Mouse (Mus musculus) forebrain, postnatal 0 days (tissue): ENCODE results near the gene Sh3gl3. TPM values are rescaled to one million over a fixed set of nuclear protein-coding genes. Genes with fewer than 3 reads are reported as not detected.
"Not testable (repeated sequence)": the region's sequence is repeated elsewhere in the genome, so short reads cannot be mapped to it uniquely, and the experiment has no call there.

Experiments
- ATAC-seq: fragments of 200-750 bp; cut with Nextera tagmentation; 2 replicates; pipeline ENCODE4 v1.8.0; 2017; ENCODE audit warnings: mild to moderate bottlenecking, moderate library complexity
- DNase-seq: peaks from one replicate; pipeline ENCODE4 v3.0.0-alpha.2; 2015
- H3K27ac ChIP-seq: fragments of 300-500 bp; sonication (generic); 2 replicates; pipeline ENCODE4 v1.5.1; 2014; ENCODE audit warnings: low read depth, mild to moderate bottlenecking, antibody characterized with exemption, low read length, moderate library complexity, mixed read lengths
- H3K27me3 ChIP-seq: fragments of 300-500 bp; sonication (generic); 2 replicates; pipeline ENCODE4 v1.6.1; 2014; ENCODE audit warnings: mild to moderate bottlenecking, low read length, mixed read lengths; ENCODE audit not compliant: insufficient read depth
- H3K36me3 ChIP-seq: fragments of 300-500 bp; sonication (generic); 2 replicates; pipeline ENCODE4 v1.6.1; 2014; ENCODE audit warnings: mild to moderate bottlenecking, moderate library complexity; ENCODE audit not compliant: insufficient read depth
- H3K4me1 ChIP-seq: fragments of 300-500 bp; sonication (generic); 2 replicates; pipeline ENCODE4 v1.6.1; 2014; ENCODE audit warnings: antibody characterized with exemption; ENCODE audit not compliant: insufficient read depth
- H3K4me2 ChIP-seq: fragments of 300-500 bp; sonication (generic); 2 replicates; pipeline ENCODE4 v1.6.1; 2014; ENCODE audit warnings: low read depth, mild to moderate bottlenecking, moderate library complexity
- H3K4me3 ChIP-seq: fragments of 300-500 bp; sonication (generic); 2 replicates; pipeline ENCODE4 v1.5.1; 2014; ENCODE audit warnings: low read depth, low read length, mixed read lengths
- H3K9ac ChIP-seq: fragments of 300-500 bp; sonication (generic); 2 replicates; pipeline ENCODE4 v1.6.1; 2014; ENCODE audit warnings: mild to moderate bottlenecking
- H3K9me3 ChIP-seq: fragments of 300-500 bp; sonication (generic); 2 replicates; pipeline ENCODE4 v1.6.1; 2016; ENCODE audit warnings: low read length
- CTCF ChIP-seq: sonication (generic); IDR thresholded peaks from 2 replicates; pipeline ENCODE4 v1.5.1; 2016; ENCODE audit warnings: antibody characterized with exemption, control low read depth, low read depth
- WGBS: fragments of 180-500 bp; shearing (Covaris S2); extraction: QIAGEN DNeasy Blood & Tissue Kit; methylation state at CpG from one replicate; pipeline ENCODE4 v1.1.7; 2014; 5-methylcytosine and 5-hydroxymethylcytosine counted together
- polyA plus RNA-seq: library from polyadenylated mRNA; unstranded; fragments of >200 nt; fragmentation: Nextera tagmentation; extraction: Ambion mirVana; gene quantifications from 2 replicates; pipeline ENCODE4 v1.2.1, GENCODE M21; 2015
- total RNA-seq: library from RNA; depleted of rRNA; stranded (reverse); fragments of >200 nt; gene quantifications from 2 replicates; pipeline ENCODE4 v1.2.3, GENCODE M21; 2014

Sh3gl3 gene
- total and polyA plus RNA-seq, 2 experiments from 2014 or later, result 72.2 to 101 TPM

GRCm38 (mm10) chr7:82265365-82265764, 91.7 kb downstream of the Sh3gl3 start:
- no peaks in the 10 kb centered on the region for H3K27me3 ChIP-seq
- H3K27ac ChIP-seq, result no peak overlapping the region
- H3K36me3 ChIP-seq, result no peaks in the 10 kb centered on the region
- no peak overlapping the region for H3K9ac ChIP-seq
- no peak for TF ChIP-seq CTCF
- no peaks in the 10 kb centered on the region for H3K4me1 ChIP-seq
- 68% methylated on average over 4 of the region's 4 CpGs for WGBS
- no peak overlapping the region for H3K4me2 ChIP-seq
- H3K4me3 ChIP-seq, result no peak overlapping the region
- DNase-seq (no peak), ATAC-seq (no peak)
- H3K9me3 ChIP-seq, result no peaks in the 10 kb centered on the region

DNA sequence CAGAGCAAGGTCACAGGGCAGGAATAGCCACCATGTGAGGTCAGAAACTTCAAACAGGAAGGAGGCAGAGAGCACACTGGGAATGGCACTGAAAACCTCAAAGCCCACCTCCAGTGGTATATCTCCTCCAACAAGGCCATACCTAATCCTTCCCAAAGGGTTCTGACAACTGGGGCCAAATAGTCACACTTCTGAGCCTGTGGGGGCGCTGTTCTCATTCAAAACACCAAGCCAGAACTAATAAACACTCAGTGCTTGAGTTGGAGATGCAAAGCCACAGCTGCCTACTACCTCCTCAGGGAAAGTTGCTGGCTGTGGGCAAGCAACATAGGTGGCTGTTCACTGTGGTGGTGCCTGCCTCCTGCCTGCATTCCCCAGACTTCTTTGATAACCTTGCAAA, 96.3 kb downstream of the Sh3gl3 start:
- Histone ChIP-seq H3K4me3 (no peak overlapping the region), H3K9me3 (no peaks in the 10 kb centered on the region), H3K27ac (no peak overlapping the region), H3K27me3 (no peaks in the 10 kb centered on the region), H3K36me3 (no peaks in the 10 kb centered on the region), H3K4me2 (no peak overlapping the region), H3K4me1 (no peaks in the 10 kb centered on the region), H3K9ac (no peak overlapping the region)
- peak; percentile 58 for TF ChIP-seq CTCF
- DNase-seq (no peak), ATAC-seq (no peak)
- 4% methylated on average over 1 of the region's 1 CpGs for WGBS

- no peak for ATAC-seq
- H3K4me1 ChIP-seq, result no peaks in the 10 kb centered on the region
- H3K36me3 ChIP-seq, result no peaks in the 10 kb centered on the region
- WGBS, result 89% methylated on average over 5 of the region's 5 CpGs
- no peaks in the 10 kb centered on the region for H3K27me3 ChIP-seq
- no peak overlapping the region for H3K27ac ChIP-seq
- DNase-seq, result no peak
- no peak for TF ChIP-seq CTCF
- no peak overlapping the region for H3K4me2 ChIP-seq
- H3K9me3 ChIP-seq, result no peaks in the 10 kb centered on the region
- H3K9ac ChIP-seq, result no peak overlapping the region
- H3K4me3 ChIP-seq, result no peak overlapping the region
Measured at GRCm38 (mm10) chr7:82271742-82272141, 98.1 kb downstream of the Sh3gl3 start.

DNA sequence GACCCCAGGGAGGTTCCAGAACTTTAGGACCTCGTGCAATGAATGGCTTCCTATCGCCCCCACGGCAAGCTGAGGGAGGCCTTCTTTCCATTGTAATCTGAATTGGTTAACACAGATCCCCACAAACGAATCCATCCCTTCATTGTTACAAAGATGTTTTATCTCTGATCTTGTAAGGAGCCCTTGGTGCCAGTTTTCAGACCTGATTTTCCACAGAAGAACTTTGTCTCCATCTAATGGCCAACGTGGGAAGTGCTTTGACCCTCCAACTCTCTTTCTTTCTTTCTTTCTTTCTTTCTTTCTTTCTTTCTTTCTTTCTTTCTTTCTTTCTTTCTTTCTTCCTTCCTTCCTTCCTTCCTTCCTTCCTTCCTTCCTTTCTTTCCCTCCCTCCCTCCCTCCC, 99.2 kb downstream of the Sh3gl3 start:
- not testable (repeated sequence) for H3K4me2 ChIP-seq, H3K27me3 ChIP-seq, H3K4me3 ChIP-seq, H3K9me3 ChIP-seq, H3K4me1 ChIP-seq, ATAC-seq, H3K9ac ChIP-seq, H3K27ac ChIP-seq, H3K36me3 ChIP-seq
- peak; percentile 69 for DNase-seq
- TF ChIP-seq CTCF, result peak; percentile 85
- WGBS, result 28% methylated on average over 5 of the region's 5 CpGs

- WGBS, result 51% methylated on average over 19 of the region's 19 CpGs
- ATAC-seq (peak; percentile 61), DNase-seq (peak; percentile 80)
- Histone ChIP-seq H3K27ac (no peak overlapping the region), H3K9ac (no peak overlapping the region), H3K9me3 (no peaks in the 10 kb centered on the region), H3K36me3 (peaks cover 3% of the 10 kb centered on the region; the same call in 1 of the 2 replicates), H3K27me3 (no peaks in the 10 kb centered on the region), H3K4me3 (no peak overlapping the region), H3K4me2 (no peak overlapping the region), H3K4me1 (no peaks in the 10 kb centered on the region)
- peak; percentile 89 for TF ChIP-seq CTCF
Measured at GRCm38 (mm10) chr7:82274011-82274709, 100.5 kb downstream of the Sh3gl3 start.

DNA sequence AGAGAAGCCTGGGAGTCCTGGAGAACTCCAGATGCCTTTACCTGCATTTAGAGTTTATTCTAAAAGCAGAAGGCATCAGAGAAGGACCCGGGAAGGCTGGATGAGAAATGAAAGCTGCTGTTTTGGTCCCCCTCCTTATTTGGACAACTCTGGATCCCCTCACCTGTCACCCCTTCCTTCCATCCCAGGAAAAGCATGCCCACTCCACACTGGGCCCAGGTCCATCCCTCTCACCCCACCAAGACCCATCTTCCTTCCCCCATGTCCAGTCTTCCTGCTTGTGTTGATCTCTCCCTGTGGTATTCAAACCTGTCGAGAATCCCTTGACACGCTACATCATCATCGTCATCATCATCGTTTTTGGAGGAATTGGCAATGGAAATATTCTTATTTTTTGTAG, 101.3 kb downstream of the Sh3gl3 start:
- 95% methylated on average over 5 of the region's 5 CpGs for WGBS
- no peak overlapping the region for H3K4me2 ChIP-seq
- no peaks in the 10 kb centered on the region for H3K4me1 ChIP-seq
- DNase-seq, result no peak
- H3K27me3 ChIP-seq, result no peaks in the 10 kb centered on the region
- H3K9me3 ChIP-seq, result no peaks in the 10 kb centered on the region
- TF ChIP-seq CTCF, result no peak
- no peak overlapping the region for H3K9ac ChIP-seq
- H3K27ac ChIP-seq, result no peak overlapping the region
- peaks cover 3% of the 10 kb centered on the region; the same call in 1 of the 2 replicates for H3K36me3 ChIP-seq
- no peak overlapping the region for H3K4me3 ChIP-seq
- ATAC-seq, result no peak

DNA sequence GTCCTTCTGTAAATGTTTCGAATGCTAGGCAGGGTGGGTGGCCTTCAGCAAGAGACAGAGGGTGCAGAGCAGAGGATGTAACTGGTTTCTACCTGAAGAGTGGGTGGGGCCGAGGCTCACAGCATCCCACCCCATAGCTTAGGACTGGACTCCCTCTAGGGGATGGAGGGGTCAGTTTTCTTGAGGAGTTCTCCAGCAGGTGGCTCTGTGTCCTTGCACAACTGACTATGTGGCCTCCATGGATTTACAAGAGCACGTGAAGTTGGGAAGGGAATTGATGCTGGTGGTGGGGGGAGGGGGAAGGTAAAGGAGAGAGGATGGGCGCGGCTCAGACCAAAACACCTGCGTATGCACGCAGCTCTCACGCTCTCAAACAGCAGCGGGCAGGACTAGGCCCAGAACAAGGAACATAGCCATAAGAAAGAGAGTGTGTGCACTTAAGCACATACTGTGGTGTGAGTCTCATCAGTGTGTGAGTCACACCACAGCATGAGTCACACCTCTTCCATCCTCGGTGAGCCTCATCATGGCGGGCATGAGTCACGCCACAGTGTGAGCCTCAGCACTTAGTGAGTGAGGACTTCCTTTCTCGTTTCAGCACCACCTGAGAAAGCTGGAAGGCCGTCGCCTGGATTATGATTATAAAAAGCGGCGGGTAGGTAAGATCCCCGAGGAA, 102.0 kb downstream of the Sh3gl3 start:
- ATAC-seq (peak; percentile 32), DNase-seq (no peak)
- no peak overlapping the region for H3K9ac ChIP-seq
- peaks cover 3% of the 10 kb centered on the region; the same call in 1 of the 2 replicates for H3K36me3 ChIP-seq
- no peak overlapping the region for H3K4me2 ChIP-seq
- 77% methylated on average over 18 of the region's 18 CpGs for WGBS
- peak; percentile 46 for TF ChIP-seq CTCF
- H3K9me3 ChIP-seq, result no peaks in the 10 kb centered on the region
- H3K4me3 ChIP-seq, result no peak overlapping the region
- no peaks in the 10 kb centered on the region for H3K27me3 ChIP-seq
- H3K27ac ChIP-seq, result no peak overlapping the region
- no peaks in the 10 kb centered on the region for H3K4me1 ChIP-seq
